Mouse (Mus musculus) heart, postnatal 14 days (tissue): Measurements from ENCODE around the gene Trap1a. TPM values are rescaled to one million over a fixed set of nuclear protein-coding genes. Genes with fewer than 3 reads are reported as not detected.

Source experiments
- total RNA-seq, 2 experiments: library from RNA; stranded (reverse); gene quantifications; 2 replicates each; pipeline ENCODE4 v1.2.3; 2021

Trap1a gene
- total RNA-seq, 2 experiments from 2014 or later = not detected

Other genes starting within 250 kb of the Trap1a start
- not detected for gene Serpina7, start 248.4 kb upstream of the Trap1a start, total RNA-seq
- not detected for gene 4930513O06Rik, start 247.4 kb upstream of the Trap1a start, total RNA-seq
- not detected for gene 4933428M09Rik, start 154.5 kb upstream of the Trap1a start, total RNA-seq
- gene Mum1l1, start 123.6 kb upstream of the Trap1a start, total RNA-seq = 1 to 10 TPM; 3.0 to 3.2 TPM
- under 1 TPM; 0.12 to 0.24 TPM for gene D330045A20Rik, start 146.7 kb downstream of the Trap1a start, total RNA-seq
- 10 to 100 TPM; 63.5 to 65.2 TPM for gene Rnf128, start 229.6 kb downstream of the Trap1a start, total RNA-seq